Mouse (Mus musculus) cerebellum, postnatal 14 days (tissue): ENCODE results near the gene Olfr165.
"Not testable (repeated sequence)": the region's sequence is repeated elsewhere in the genome, so short reads cannot be mapped to it uniquely, and the experiment has no call there.

ENCODE experiments used
- DNase-seq, 2 experiments: peaks; one replicate each; pipeline ENCODE4 v3.0.0; 2021; ENCODE audit warnings: mixed read lengths in 2 of 2

The Olfr165 gene

DNA sequence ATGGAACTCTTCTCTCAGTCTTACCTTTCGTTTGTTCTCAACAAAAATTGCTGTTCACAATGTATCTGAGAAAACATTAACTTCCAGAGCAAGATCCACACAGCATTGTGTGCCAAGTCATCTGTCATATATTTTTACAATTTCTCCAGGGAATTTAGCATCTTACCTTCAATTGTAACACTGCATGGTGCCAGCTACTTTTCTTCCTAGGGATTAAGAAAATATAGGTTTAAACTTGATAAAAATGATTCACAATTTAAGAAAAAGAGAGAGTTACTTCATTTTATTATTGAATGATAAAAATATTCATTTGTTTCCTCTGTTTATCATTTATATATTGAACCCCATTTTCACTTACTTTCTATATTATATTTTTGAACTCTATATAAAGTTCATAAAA lies at the start of gene Olfr165:
Gene Olfr165 (minus strand): TSS at position 101 of the 400 bp plus-strand sequence.
- no peak for DNase-seq

DNA sequence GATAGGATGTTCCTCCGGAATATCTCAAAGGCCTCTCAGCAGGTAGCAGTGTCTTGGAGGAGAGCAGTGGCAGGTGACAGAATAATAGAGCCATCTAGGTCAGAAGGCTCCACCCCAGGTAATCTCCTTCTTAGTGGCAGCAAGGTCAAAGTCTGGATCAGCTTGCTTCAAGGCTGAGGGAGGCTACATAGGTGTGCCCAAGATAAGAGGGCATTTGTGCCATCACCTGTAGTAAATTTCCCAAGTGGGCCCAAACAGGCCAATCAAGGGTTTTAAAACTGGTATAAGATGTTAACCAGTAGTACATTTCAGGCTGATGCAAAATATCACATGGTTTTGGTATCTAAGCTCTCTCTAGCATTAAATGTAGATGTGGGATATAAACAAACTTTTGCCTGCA lies 41.4 kb upstream of the Olfr165 start:
- DNase-seq: no peak

DNA sequence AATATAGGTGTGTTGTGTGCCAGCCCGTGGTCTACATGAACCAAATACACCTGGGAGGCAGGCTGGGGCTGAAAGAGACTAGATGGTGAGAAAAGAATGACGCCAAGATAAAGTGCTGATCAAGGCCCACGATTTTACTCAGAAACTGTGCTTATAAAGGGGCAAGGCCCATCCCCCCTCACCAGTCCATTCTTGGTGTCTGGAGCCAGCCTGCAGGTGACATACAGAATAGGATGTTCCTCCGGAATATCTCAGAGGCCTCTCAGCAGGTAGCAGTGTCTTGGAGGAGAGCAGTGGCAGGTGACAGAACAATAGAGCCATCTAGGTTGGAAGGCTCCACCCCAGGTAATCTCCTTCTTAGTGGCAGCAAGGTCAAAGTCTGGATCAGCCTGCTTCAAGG lies 35.8 kb upstream of the Olfr165 start:
- DNase-seq: not testable (repeated sequence)

DNA sequence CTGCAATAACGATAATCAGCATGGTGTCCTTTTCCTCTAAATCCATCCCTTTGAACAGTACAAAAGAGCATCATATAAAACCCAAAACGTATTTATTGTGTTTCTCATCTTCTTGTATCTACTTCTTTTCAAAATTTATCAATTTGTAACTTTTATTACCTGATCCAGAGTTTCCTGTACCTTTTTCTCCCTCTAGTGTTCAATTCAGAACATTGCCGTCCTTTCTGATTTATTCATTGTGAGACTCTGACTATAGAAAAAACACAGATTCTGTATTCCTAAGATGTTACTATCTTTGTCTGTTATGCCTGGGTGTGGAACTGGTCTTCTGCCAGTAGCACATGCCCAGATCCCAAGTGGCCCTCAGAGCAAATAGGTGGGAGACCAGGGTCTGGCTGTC lies 35.0 kb downstream of the Olfr165 start:
- DNase-seq: no peak
